Mouse (Mus musculus): ENCODE data around the gene Auh.

GRCm38 (mm10) chr13:52790894-52791293, 138.6 kb downstream of the Auh start:
- no peak for TF ChIP-seq GATA1 (IDR thresholded peaks at IDR 0.05; ENCODE audit: low read length)
- TF ChIP-seq TAL1 (IDR thresholded peaks at IDR 0.05; ENCODE audit: low read length) = no peak
